Mouse (Mus musculus): ENCODE measurements around the gene Msh3. TPM values are rescaled to one million over a fixed set of nuclear protein-coding genes. Genes with fewer than 3 reads are reported as not detected.

The Msh3 gene
- total and polyA plus RNA-seq, 3 experiments = 3.9 to 9.1 (median 7.2) TPM

GRCm38 (mm10) chr13:92355272-92355643, 455 bp upstream of the Msh3 start:
- H3K27ac ChIP-seq = peak overlapping the region; percentile 58
- TF ChIP-seq EP300 (IDR thresholded peaks at IDR 0.05; ENCODE audit: insufficient read depth, low read depth, low read length) (no peak), POLR2A (IDR thresholded peaks at IDR 0.05; ENCODE audit: insufficient read depth, low read depth, low read length) (no peak), CTCF (IDR thresholded peaks at IDR 0.05) (no peak)
- peaks cover 4% of the 10 kb centered on the region for H3K4me1 ChIP-seq (ENCODE audit: control insufficient read depth, insufficient read depth, low read length)
- 1% methylated on average over 24 of the region's 24 CpGs for WGBS
- H3K9ac ChIP-seq (ENCODE audit: low read depth, low read length) = peak overlapping the region; percentile 64
- intact Hi-C loops (cut with DNase I) = loop anchor here (2.0 to 5.0 kb wide), 2 partner anchors 128 to 387 kb away; no protein-coding TSS in a partner anchor
- H3K36me3 ChIP-seq (ENCODE audit: control insufficient read depth, insufficient read depth, low read length) = no peaks in the 10 kb centered on the region
- H3K27me3 ChIP-seq (ENCODE audit: control insufficient read depth, insufficient read depth, low read length) = no peaks in the 10 kb centered on the region
- H3K79me2 ChIP-seq (replicated peaks; ENCODE audit: control insufficient read depth, insufficient read depth, low read length) = no peaks in the 10 kb centered on the region
- peak overlapping the region; percentile 87 for H3K4me3 ChIP-seq
- no peak for DNase-seq

- Histone ChIP-seq H3K79me2 (replicated peaks; ENCODE audit: control insufficient read depth, insufficient read depth, low read length) (no peaks in the 10 kb centered on the region), H3K4me3 (peak overlapping the region; percentile 87), H3K36me3 (ENCODE audit: control insufficient read depth, insufficient read depth, low read length) (no peaks in the 10 kb centered on the region), H3K9ac (ENCODE audit: low read depth, low read length) (peak overlapping the region; percentile 50; the same call in 1 of the 2 replicates), H3K27me3 (ENCODE audit: control insufficient read depth, insufficient read depth, low read length) (no peaks in the 10 kb centered on the region), H3K4me1 (ENCODE audit: control insufficient read depth, insufficient read depth, low read length) (peaks cover 4% of the 10 kb centered on the region), H3K27ac (peak overlapping the region; percentile 60)
- intact Hi-C loops (cut with DNase I) = loop anchor here (2.0 kb wide), 1 partner anchor 129 kb away; no protein-coding TSS in a partner anchor
- TF ChIP-seq CTCF (IDR thresholded peaks at IDR 0.05) (no peak), EP300 (IDR thresholded peaks at IDR 0.05; ENCODE audit: insufficient read depth, low read depth, low read length) (no peak), POLR2A (IDR thresholded peaks at IDR 0.05; ENCODE audit: insufficient read depth, low read depth, low read length) (no peak)
- 3% methylated on average over 4 of the region's 4 CpGs for WGBS
- DNase-seq = no peak
Measured at GRCm38 (mm10) chr13:92353956-92354355, 847 bp downstream of the Msh3 start.

DNA sequence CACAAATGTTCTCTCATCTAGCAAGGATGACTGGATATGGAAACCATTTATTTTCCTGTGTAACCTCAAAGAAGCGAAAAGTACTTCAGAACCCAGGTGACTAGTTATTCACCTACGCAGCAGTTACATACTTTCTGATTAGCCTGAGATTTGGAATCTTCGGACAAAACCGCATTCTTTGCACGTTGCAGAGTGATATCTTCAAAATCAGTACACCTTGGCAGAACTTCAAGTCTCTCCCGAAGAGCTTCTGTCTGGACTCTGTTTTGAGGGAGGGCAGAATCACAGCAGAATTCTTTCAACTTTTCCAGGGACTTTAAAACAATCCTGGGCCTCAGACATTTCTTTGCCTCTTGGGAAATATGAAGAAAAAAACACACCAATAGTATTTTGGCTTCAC, 3.7 kb downstream of the Msh3 start:
- WGBS = 69% methylated on average over 6 of the region's 6 CpGs
- Histone ChIP-seq H3K79me2 (replicated peaks; ENCODE audit: control insufficient read depth, insufficient read depth, low read length) (no peaks in the 10 kb centered on the region), H3K9ac (ENCODE audit: low read depth, low read length) (no peak overlapping the region), H3K27me3 (ENCODE audit: control insufficient read depth, insufficient read depth, low read length) (no peaks in the 10 kb centered on the region), H3K36me3 (ENCODE audit: control insufficient read depth, insufficient read depth, low read length) (no peaks in the 10 kb centered on the region; the same call in 1 of the 2 replicates), H3K4me3 (no peak overlapping the region), H3K27ac (no peak overlapping the region), H3K4me1 (ENCODE audit: control insufficient read depth, insufficient read depth, low read length) (peaks cover 4% of the 10 kb centered on the region)
- intact Hi-C loops (cut with DNase I) = no loop called here
- no peak for DNase-seq
- no peak for TF ChIP-seq CTCF (IDR thresholded peaks at IDR 0.05)
- TF ChIP-seq EP300 (IDR thresholded peaks at IDR 0.05; ENCODE audit: insufficient read depth, low read depth, low read length) = no peak
- no peak for TF ChIP-seq POLR2A (IDR thresholded peaks at IDR 0.05; ENCODE audit: insufficient read depth, low read depth, low read length)

DNA sequence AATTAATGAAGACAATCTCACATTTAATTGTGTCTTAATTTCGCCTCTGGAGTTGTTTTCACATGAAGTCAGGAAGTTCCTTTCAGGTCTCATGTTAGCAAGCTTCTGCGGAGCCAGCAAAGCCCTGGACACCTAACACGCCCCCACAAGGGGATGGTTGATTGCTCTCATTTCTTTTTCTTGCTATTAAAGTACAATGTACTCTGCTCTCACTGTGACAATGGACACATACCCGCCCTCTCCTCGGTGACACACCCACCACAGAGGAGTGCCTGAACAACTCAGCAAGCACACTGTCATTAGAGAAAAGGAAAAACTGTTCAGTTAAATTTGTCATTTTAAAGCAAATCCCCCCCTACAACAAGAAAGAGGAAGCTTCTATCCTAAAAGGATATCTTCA, 8.5 kb downstream of the Msh3 start:
- no peak for DNase-seq

GRCm38 (mm10) chr13:92344033-92344432, 10.8 kb downstream of the Msh3 start:
- TF ChIP-seq EP300 (IDR thresholded peaks at IDR 0.05; ENCODE audit: insufficient read depth, low read depth, low read length) (no peak), CTCF (IDR thresholded peaks at IDR 0.05) (no peak), POLR2A (IDR thresholded peaks at IDR 0.05; ENCODE audit: insufficient read depth, low read depth, low read length) (no peak)
- H3K79me2 ChIP-seq (replicated peaks; ENCODE audit: control insufficient read depth, insufficient read depth, low read length) = no peaks in the 10 kb centered on the region
- WGBS = 97% methylated on average over 8 of the region's 8 CpGs
- no peak overlapping the region for H3K9ac ChIP-seq (ENCODE audit: low read depth, low read length)
- intact Hi-C loops (cut with DNase I) = no loop called here
- no peak overlapping the region for H3K4me3 ChIP-seq
- no peaks in the 10 kb centered on the region; the same call in 1 of the 2 replicates for H3K36me3 ChIP-seq (ENCODE audit: control insufficient read depth, insufficient read depth, low read length)
- H3K4me1 ChIP-seq (ENCODE audit: control insufficient read depth, insufficient read depth, low read length) = no peaks in the 10 kb centered on the region
- H3K27me3 ChIP-seq (ENCODE audit: control insufficient read depth, insufficient read depth, low read length) = no peaks in the 10 kb centered on the region
- no peak overlapping the region for H3K27ac ChIP-seq
- DNase-seq = no peak

More for the DNA sequence above, 8.5 kb downstream of the Msh3 start:
- Histone ChIP-seq H3K79me2 (replicated peaks; ENCODE audit: control insufficient read depth, insufficient read depth, low read length) (no peaks in the 10 kb centered on the region), H3K9ac (ENCODE audit: low read depth, low read length) (no peak overlapping the region), H3K27me3 (ENCODE audit: control insufficient read depth, insufficient read depth, low read length) (no peaks in the 10 kb centered on the region), H3K27ac (no peak overlapping the region), H3K36me3 (ENCODE audit: control insufficient read depth, insufficient read depth, low read length) (no peaks in the 10 kb centered on the region; the same call in 1 of the 2 replicates), H3K4me3 (no peak overlapping the region), H3K4me1 (ENCODE audit: control insufficient read depth, insufficient read depth, low read length) (no peaks in the 10 kb centered on the region)
- WGBS = 82% methylated on average over 5 of the region's 5 CpGs
- intact Hi-C loops (cut with DNase I) = no loop called here
- TF ChIP-seq EP300 (IDR thresholded peaks at IDR 0.05; ENCODE audit: insufficient read depth, low read depth, low read length) (no peak), CTCF (IDR thresholded peaks at IDR 0.05) (no peak), POLR2A (IDR thresholded peaks at IDR 0.05; ENCODE audit: insufficient read depth, low read depth, low read length) (no peak)

DNA sequence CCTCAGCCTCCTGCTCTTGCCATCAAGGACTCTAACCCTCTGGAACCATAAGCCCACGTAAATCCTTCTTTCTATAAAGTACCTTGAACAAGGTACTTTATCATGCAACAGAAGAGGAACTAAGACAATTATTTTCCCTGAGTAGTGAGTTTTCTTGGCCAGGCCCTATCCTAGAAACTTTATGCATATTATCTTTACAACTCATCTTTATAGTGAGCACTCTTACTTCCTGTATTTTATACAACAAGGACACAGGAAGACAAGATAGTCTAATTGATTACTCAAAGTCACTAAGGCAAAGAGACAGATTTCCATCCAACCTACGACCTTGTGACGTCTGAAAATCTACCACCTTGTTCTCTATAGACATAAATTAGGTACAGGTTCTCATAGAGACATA, 15.0 kb downstream of the Msh3 start:
- H3K4me3 ChIP-seq = no peak overlapping the region
- H3K27me3 ChIP-seq (ENCODE audit: control insufficient read depth, insufficient read depth, low read length) = no peaks in the 10 kb centered on the region
- 88% methylated on average over 3 of the region's 3 CpGs for WGBS
- H3K9ac ChIP-seq (ENCODE audit: low read depth, low read length) = no peak overlapping the region
- intact Hi-C loops (cut with DNase I) = loop anchor here (5.0 kb wide), 1 partner anchor 532 kb away; the partner anchor contains the start of gene Zcchc9
- H3K27ac ChIP-seq = no peak overlapping the region
- TF ChIP-seq EP300 (IDR thresholded peaks at IDR 0.05; ENCODE audit: insufficient read depth, low read depth, low read length) = no peak
- no peaks in the 10 kb centered on the region for H3K4me1 ChIP-seq (ENCODE audit: control insufficient read depth, insufficient read depth, low read length)
- DNase-seq = no peak
- H3K36me3 ChIP-seq (ENCODE audit: control insufficient read depth, insufficient read depth, low read length) = no peaks in the 10 kb centered on the region
- no peaks in the 10 kb centered on the region for H3K79me2 ChIP-seq (replicated peaks; ENCODE audit: control insufficient read depth, insufficient read depth, low read length)
